ENCODE assay signal across 16 mouse cellular contexts in the genomic region with DNA sequence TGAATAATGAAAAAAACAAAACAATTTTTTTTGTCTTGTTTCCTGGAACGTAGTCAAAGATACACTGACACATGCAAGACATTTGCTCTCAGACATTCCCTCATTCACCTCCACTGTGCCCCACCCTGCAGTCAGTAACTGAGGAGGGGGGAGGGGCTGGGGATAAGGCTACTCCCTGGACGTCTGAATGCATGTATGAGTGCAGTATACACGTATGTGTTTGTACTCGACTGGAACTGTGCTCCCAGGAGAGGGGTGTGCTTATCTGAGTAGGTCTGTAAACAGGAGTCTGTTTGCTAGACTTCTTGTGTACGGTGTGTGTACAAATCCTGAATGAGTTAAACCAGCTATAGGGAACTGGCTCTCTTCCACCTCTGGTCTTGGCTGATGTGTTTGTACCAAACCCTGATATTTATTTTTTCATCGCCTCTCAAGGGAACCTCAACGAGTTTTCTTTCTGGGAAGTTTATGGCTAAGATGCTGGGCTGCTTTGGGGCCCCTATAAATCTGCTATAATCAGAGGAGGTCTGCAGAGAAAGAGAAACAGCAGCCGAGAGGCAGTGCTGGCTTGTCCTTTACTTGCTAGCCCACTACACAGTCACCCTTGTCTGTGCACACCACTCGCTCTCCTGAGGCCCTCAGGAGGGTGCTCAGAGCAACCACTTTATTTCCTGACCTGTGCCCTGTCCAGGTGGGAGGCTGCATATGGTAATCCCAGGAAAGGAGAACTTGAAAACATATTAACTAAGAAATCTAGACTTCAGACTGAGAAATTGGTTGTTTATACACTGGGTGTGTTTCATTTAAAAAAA.
DNase-seq lines count a peak whose midpoint lies in the region; ATAC-seq lines count a peak whose summit lies in the region.
"Had no signal": no experiment of that assay in that cellular context is flagged by ENCODE, and none has a peak within 500 bp of the region (broad histone marks: within the 10 kb centered on the region; RNA-seq: fewer than 3 reads in every experiment).

No protein-coding gene starts in this region.

- no peaks in the 10 kb centered on the region for H3K9me3 ChIP-seq in midbrain, embryonic 14.5 days (ENCODE audit: control insufficient read depth, low read length)
- no peaks in the 10 kb centered on the region for H3K9me3 ChIP-seq in midbrain, embryonic 10.5 days (replicated peaks)
- H3K9me3 ChIP-seq in limb, embryonic 13.5 days: no peaks in the 10 kb centered on the region
- H3K9me3 ChIP-seq in heart, embryonic 11.5 days (replicated peaks; ENCODE audit: control insufficient read depth, low read length): no peaks in the 10 kb centered on the region
- H3K9me3 ChIP-seq: forebrain, embryonic 12.5 days; heart, embryonic 12.5 days; liver, embryonic 13.5 days had no signal

- DNase-seq in midbrain, embryonic 14.5 days: no peak
- DNase-seq in midbrain, embryonic 10.5 days (ENCODE audit: low spot score): no peak
- DNase-seq in kidney, adult 9 months: peak; percentile 80
- DNase-seq in yolk sac, embryonic 10.5 days (ENCODE audit: low spot score): peak; percentile 7
- no peak for DNase-seq in heart, postnatal 36 days
- DNase-seq in frontal cortex, adult 2 months (ENCODE audit: extremely low spot score in 1 of 2, low spot score in 1 of 2): no peak
- DNase-seq: adrenal gland, postnatal 25 days; cerebellum, adult 11-12 months; layer of hippocampus, postnatal 36 days; liver, embryonic 13.5 days; retina, postnatal 1 day had no signal

- no peak for ATAC-seq in midbrain, embryonic 14.5 days (ENCODE audit: low FRiP score, low TSS enrichment)
- ATAC-seq in limb, embryonic 13.5 days (ENCODE audit: low FRiP score, low read depth): peak; percentile 73
- ATAC-seq in heart, embryonic 11.5 days (replicated peaks; ENCODE audit: insufficient number of reproducible peaks, low FRiP score, low TSS enrichment): no peak
- ATAC-seq: hindbrain, postnatal 0 days had no signal

- H3K36me3 ChIP-seq in midbrain, embryonic 14.5 days (ENCODE audit: control insufficient read depth, insufficient read depth, low read length): no peaks in the 10 kb centered on the region
- no peaks in the 10 kb centered on the region for H3K36me3 ChIP-seq in midbrain, embryonic 10.5 days
- no peaks in the 10 kb centered on the region for H3K36me3 ChIP-seq in limb, embryonic 13.5 days
- no peaks in the 10 kb centered on the region for H3K36me3 ChIP-seq in heart, embryonic 11.5 days (ENCODE audit: control insufficient read depth, insufficient read depth, low read length)
- H3K36me3 ChIP-seq: forebrain, embryonic 12.5 days; heart, embryonic 12.5 days; liver, embryonic 13.5 days had no signal

- H3K27ac ChIP-seq in midbrain, embryonic 14.5 days (replicated peaks; ENCODE audit: low read depth, low read length): peak overlapping the region; percentile 2; the same call in 1 of the 2 replicates
- no peak overlapping the region for H3K27ac ChIP-seq in midbrain, embryonic 10.5 days (replicated peaks)
- H3K27ac ChIP-seq in limb, embryonic 13.5 days: peak overlapping the region; percentile 18; the same call in 1 of the 2 replicates
- H3K27ac ChIP-seq in heart, embryonic 11.5 days (ENCODE audit: low read depth, low read length): no peak overlapping the region
- H3K27ac ChIP-seq: forebrain, embryonic 12.5 days; hindbrain, postnatal 0 days; liver, embryonic 13.5 days had no signal

- 62% methylated on average over 9 of the region's 9 CpGs for WGBS in midbrain, embryonic 14.5 days
- WGBS in midbrain, embryonic 10.5 days: 63% methylated on average over 9 of the region's 9 CpGs
- WGBS in limb, embryonic 13.5 days: 20% methylated on average over 9 of the region's 9 CpGs
- 54% methylated on average over 9 of the region's 9 CpGs for WGBS in heart, embryonic 11.5 days (ENCODE audit: insufficient replicate concordance)

- H3K9ac ChIP-seq in midbrain, embryonic 14.5 days (replicated peaks; ENCODE audit: low read length): no peak overlapping the region
- no peak overlapping the region for H3K9ac ChIP-seq in limb, embryonic 13.5 days
- no peak overlapping the region for H3K9ac ChIP-seq in heart, embryonic 11.5 days (ENCODE audit: low read depth, low read length)
- H3K9ac ChIP-seq: forebrain, embryonic 12.5 days; heart, embryonic 12.5 days; liver, embryonic 13.5 days had no signal

- no peak overlapping the region for H3K4me3 ChIP-seq in midbrain, embryonic 14.5 days (replicated peaks; ENCODE audit: low read depth, low read length)
- no peak overlapping the region for H3K4me3 ChIP-seq in midbrain, embryonic 10.5 days
- H3K4me3 ChIP-seq in limb, embryonic 13.5 days: no peak overlapping the region
- no peak overlapping the region for H3K4me3 ChIP-seq in heart, embryonic 11.5 days (ENCODE audit: low read depth, low read length)
- H3K4me3 ChIP-seq: forebrain, embryonic 12.5 days; heart, embryonic 12.5 days; liver, embryonic 13.5 days had no signal

- H3K4me1 ChIP-seq in midbrain, embryonic 14.5 days (ENCODE audit: control insufficient read depth, insufficient read depth, low read length): peaks cover 20% of the 10 kb centered on the region
- peaks cover 16% of the 10 kb centered on the region for H3K4me1 ChIP-seq in midbrain, embryonic 10.5 days
- H3K4me1 ChIP-seq in limb, embryonic 13.5 days: peaks cover 27% of the 10 kb centered on the region
- H3K4me1 ChIP-seq in heart, embryonic 11.5 days (ENCODE audit: control insufficient read depth, insufficient read depth, low read length): no peaks in the 10 kb centered on the region
- H3K4me1 ChIP-seq: heart, embryonic 12.5 days; liver, embryonic 13.5 days had no signal

- H3K4me2 ChIP-seq in midbrain, embryonic 14.5 days (ENCODE audit: low read length): no peak overlapping the region
- H3K4me2 ChIP-seq in limb, embryonic 13.5 days (replicated peaks): peak overlapping the region; percentile 21
- no peak overlapping the region for H3K4me2 ChIP-seq in heart, embryonic 11.5 days
- H3K4me2 ChIP-seq: forebrain, embryonic 12.5 days; heart, embryonic 12.5 days; liver, embryonic 13.5 days had no signal

- no peaks in the 10 kb centered on the region for H3K27me3 ChIP-seq in midbrain, embryonic 14.5 days (ENCODE audit: control insufficient read depth, insufficient read depth, low read length)
- peaks cover 28% of the 10 kb centered on the region for H3K27me3 ChIP-seq in midbrain, embryonic 10.5 days (ENCODE audit: low read depth, poor library complexity, severe bottlenecking)
- H3K27me3 ChIP-seq in limb, embryonic 13.5 days: no peaks in the 10 kb centered on the region
- peaks cover 16% of the 10 kb centered on the region for H3K27me3 ChIP-seq in heart, embryonic 11.5 days (ENCODE audit: control insufficient read depth, insufficient read depth, low read length)

- intact Hi-C loops in heart, postnatal 36 days (cut with DNase I): no loop called here

Comparison
In these comparisons a context has a peak if more than half of its experiments do, and no peak if none do; other contexts are left out.
1. H3K27ac ChIP-seq: peak in midbrain, embryonic 14.5 days (single experiment) and limb, embryonic 13.5 days (single experiment); none in midbrain, embryonic 10.5 days (single experiment) and heart, embryonic 11.5 days (single experiment).
2. DNase-seq: peak in kidney, adult 9 months (single experiment) and yolk sac, embryonic 10.5 days (single experiment); none in midbrain, embryonic 14.5 days (single experiment), midbrain, embryonic 10.5 days (single experiment), heart, postnatal 36 days (0 of 2) and frontal cortex, adult 2 months (0 of 2).